Mouse (Mus musculus): ENCODE results near the gene Kcnn3. TPM values are rescaled to one million over a fixed set of nuclear protein-coding genes. Genes with fewer than 3 reads are reported as not detected.

The Kcnn3 gene
- polyA plus RNA-seq, 1 experiment from 2014 or later: 1.1 TPM

DNA sequence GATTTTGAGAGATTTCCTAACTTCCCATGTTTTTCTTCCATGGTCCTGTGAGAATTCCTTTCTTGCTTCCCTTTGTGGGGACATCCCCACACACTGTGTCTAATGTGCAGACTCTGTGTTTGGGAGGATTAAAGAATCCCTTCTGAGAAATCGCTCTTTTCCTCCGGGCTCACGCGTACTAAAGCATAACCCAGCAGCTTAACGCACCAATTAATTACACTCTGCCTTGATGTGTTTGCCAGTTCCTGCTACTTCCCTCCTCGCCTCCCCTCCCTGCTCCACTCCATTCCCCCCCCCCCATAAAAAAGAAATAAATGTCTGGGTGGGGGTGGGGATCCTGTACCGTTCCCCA, 1.5 kb downstream of the Kcnn3 start:
- peak overlapping the region; percentile 33 for H3K4me3 ChIP-seq (ENCODE audit: low read depth, low read length)
- H3K4me1 ChIP-seq (ENCODE audit: control insufficient read depth, insufficient read depth, low read length): no peaks in the 10 kb centered on the region
- no peak overlapping the region for H3K9ac ChIP-seq (replicated peaks; ENCODE audit: low read length)
- ATAC-seq (replicated peaks; ENCODE audit: insufficient number of reproducible peaks, low FRiP score, low TSS enrichment, low read depth): no peak
- peaks cover 8% of the 10 kb centered on the region for H3K27me3 ChIP-seq (ENCODE audit: control insufficient read depth, insufficient read depth, low read length)
- no peak for DNase-seq (ENCODE audit: low spot score)
- peaks cover 2% of the 10 kb centered on the region; the same call in 1 of the 2 replicates for H3K9me3 ChIP-seq (replicated peaks; ENCODE audit: control insufficient read depth, low read length)
- 7% methylated on average over 7 of the region's 7 CpGs for WGBS
- H3K27ac ChIP-seq (replicated peaks; ENCODE audit: low read depth, low read length): 0 out of 2 replicates have a peak overlapping the region, but pooled peaks have one; percentile 20
- no peaks in the 10 kb centered on the region for H3K36me3 ChIP-seq (replicated peaks; ENCODE audit: control insufficient read depth, insufficient read depth, low read depth, low read length)
- H3K4me2 ChIP-seq (ENCODE audit: low read depth, low read length): peak overlapping the region; percentile 76

DNA sequence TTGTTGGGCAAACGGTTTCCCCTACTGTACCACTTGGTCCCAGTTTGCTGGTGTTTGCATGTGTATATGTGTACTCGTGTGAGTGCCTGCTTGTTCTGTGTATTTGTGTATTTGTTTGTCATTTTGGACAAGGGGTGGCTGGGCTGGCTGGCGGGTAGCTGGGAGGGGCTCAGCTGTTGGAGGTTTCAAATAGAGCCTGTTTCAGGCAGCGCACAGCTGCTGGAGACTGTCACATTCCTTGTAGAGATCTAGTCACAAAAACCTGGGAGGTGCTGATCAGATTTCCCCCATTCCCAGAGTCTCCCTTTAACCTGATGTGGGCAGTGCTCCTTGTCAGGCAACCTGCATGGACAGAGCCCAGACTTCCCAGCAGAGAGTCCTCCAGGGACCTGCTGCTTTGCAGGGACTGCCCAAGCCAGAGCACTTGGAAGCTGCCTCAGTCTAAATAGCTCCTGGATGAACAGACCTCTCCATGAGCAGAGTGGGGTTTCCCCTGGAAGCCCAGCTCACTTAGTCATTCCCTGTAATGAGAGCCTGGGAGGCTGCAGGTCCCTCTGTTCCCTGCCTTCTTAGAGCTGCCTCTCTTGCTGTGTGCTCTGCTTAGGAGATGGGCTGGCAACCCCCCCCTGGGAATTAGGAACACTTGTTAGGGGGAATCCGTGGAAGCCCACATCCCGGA, 2.6 kb downstream of the Kcnn3 start:
- H3K36me3 ChIP-seq (replicated peaks; ENCODE audit: control insufficient read depth, insufficient read depth, low read depth, low read length): no peaks in the 10 kb centered on the region
- DNase-seq (ENCODE audit: low spot score) (peak; percentile 29), ATAC-seq (replicated peaks; ENCODE audit: insufficient number of reproducible peaks, low FRiP score, low TSS enrichment, low read depth) (0 out of 2 replicates have a peak, but pooled peaks have one; percentile 32)
- 33% methylated on average over 6 of the region's 6 CpGs for WGBS
- H3K4me2 ChIP-seq (ENCODE audit: low read depth, low read length): peak overlapping the region; percentile 76
- peaks cover 8% of the 10 kb centered on the region for H3K27me3 ChIP-seq (ENCODE audit: control insufficient read depth, insufficient read depth, low read length)
- no peak overlapping the region for H3K27ac ChIP-seq (replicated peaks; ENCODE audit: low read depth, low read length)
- H3K9ac ChIP-seq (replicated peaks; ENCODE audit: low read length): no peak overlapping the region
- H3K4me3 ChIP-seq (ENCODE audit: low read depth, low read length): no peak overlapping the region; the same call in 1 of the 2 replicates
- no peaks in the 10 kb centered on the region for H3K4me1 ChIP-seq (ENCODE audit: control insufficient read depth, insufficient read depth, low read length)
- no peaks in the 10 kb centered on the region for H3K9me3 ChIP-seq (replicated peaks; ENCODE audit: control insufficient read depth, low read length)

DNA sequence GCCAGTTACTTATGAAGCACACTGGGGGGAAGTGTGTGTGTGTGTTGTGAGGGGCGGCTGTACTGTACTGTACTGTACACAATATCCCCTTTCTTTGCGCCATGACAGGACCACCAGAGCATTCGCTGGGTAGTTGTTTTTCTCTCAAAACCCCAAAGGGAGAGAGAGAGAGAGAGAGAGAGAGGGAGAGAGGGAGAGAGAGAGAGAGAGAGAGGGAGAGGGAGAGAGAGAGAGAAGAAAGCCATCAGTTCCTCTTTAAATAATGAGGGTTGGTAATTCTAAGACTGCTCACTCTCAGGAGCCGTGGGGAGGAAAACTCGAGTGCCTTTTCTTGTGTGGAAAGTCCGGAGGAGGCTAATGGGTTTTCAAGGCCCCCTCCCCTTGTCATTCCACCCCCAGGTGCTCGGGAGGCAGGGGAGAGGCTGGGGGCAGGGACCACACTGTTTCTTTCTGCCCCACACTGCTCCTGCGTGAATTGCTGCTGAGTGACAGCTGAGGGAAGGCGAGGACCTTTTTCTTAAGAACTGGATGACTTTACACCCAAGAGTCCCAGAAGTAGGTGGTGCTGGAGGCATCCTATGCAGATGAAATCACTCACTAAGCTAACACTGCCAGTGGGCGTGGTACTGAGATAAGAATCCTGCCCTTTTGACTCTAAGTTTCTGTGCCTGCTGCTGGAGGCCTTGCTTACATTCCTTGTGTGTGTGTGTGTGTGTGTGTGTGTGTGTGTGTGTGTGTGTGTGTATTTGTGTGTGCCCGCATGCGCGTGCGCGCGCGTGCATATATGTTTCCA, 6.5 kb downstream of the Kcnn3 start:
- ATAC-seq (replicated peaks; ENCODE audit: insufficient number of reproducible peaks, low FRiP score, low TSS enrichment, low read depth): no peak
- Histone ChIP-seq H3K4me3 (ENCODE audit: low read depth, low read length) (no peak overlapping the region), H3K4me1 (ENCODE audit: control insufficient read depth, insufficient read depth, low read length) (no peaks in the 10 kb centered on the region), H3K4me2 (ENCODE audit: low read depth, low read length) (no peak overlapping the region), H3K27me3 (ENCODE audit: control insufficient read depth, insufficient read depth, low read length) (no peaks in the 10 kb centered on the region; the same call in 1 of the 2 replicates), H3K9me3 (replicated peaks; ENCODE audit: control insufficient read depth, low read length) (no peaks in the 10 kb centered on the region), H3K27ac (replicated peaks; ENCODE audit: low read depth, low read length) (no peak overlapping the region), H3K36me3 (replicated peaks; ENCODE audit: control insufficient read depth, insufficient read depth, low read depth, low read length) (no peaks in the 10 kb centered on the region), H3K9ac (replicated peaks; ENCODE audit: low read length) (no peak overlapping the region)
- no peak for DNase-seq (ENCODE audit: low spot score)
- 63% methylated on average over 17 of the region's 17 CpGs for WGBS

DNA sequence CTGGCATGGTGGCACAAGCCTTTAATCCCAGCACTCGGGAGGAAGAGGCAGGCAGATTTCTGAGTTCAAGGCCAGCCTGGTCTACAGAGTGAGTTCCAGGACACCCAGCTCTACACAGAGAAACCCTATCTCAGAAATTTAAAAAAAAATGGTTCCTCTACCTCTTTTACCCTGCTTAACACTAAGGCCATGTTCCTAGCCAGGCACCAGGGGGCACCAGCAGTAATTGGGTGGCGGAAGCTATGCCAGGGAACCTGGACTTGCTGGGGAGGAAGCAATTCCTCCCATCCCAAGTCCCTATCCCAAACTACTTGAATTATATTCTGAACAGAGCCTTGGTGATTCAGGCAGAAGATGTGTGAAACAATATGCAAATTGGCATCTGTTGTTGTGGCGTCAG, 9.8 kb downstream of the Kcnn3 start:
- 81% methylated on average over 3 of the region's 3 CpGs for WGBS
- Histone ChIP-seq H3K27me3 (ENCODE audit: control insufficient read depth, insufficient read depth, low read length) (no peaks in the 10 kb centered on the region), H3K27ac (replicated peaks; ENCODE audit: low read depth, low read length) (no peak overlapping the region), H3K4me1 (ENCODE audit: control insufficient read depth, insufficient read depth, low read length) (no peaks in the 10 kb centered on the region), H3K4me2 (ENCODE audit: low read depth, low read length) (no peak overlapping the region), H3K4me3 (ENCODE audit: low read depth, low read length) (no peak overlapping the region), H3K9ac (replicated peaks; ENCODE audit: low read length) (no peak overlapping the region), H3K9me3 (replicated peaks; ENCODE audit: control insufficient read depth, low read length) (no peaks in the 10 kb centered on the region), H3K36me3 (replicated peaks; ENCODE audit: control insufficient read depth, insufficient read depth, low read depth, low read length) (no peaks in the 10 kb centered on the region)
- DNase-seq (ENCODE audit: low spot score): no peak
- ATAC-seq (replicated peaks; ENCODE audit: insufficient number of reproducible peaks, low FRiP score, low TSS enrichment, low read depth): no peak

DNA sequence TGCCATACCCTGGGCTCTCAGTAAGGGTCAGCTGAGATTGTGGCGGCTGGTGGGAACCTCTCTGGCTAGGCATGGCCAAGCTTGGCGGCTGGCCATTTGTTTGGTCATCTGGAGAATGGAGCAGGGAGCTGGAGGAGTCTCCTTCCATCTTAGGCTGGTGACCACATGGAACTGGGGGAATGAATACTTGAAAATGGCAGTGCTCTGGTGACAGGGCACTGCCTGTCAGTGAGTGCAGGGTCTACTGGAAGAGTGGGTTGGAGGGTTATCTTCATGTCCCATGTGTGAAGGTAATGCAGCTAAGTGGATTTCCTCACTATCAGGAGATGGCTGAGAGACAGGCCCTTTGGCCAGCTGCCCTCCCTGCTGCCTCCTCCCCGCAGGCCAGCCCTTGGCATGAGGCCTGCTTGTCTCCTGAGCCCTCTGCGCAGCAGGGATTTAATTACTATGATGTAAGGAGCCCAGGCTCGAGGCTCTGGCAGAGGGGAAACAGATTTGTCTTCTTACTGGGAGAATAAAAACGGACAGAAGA, 14.7 kb downstream of the Kcnn3 start:
- H3K9ac ChIP-seq (replicated peaks; ENCODE audit: low read length): no peak overlapping the region
- ATAC-seq (replicated peaks; ENCODE audit: insufficient number of reproducible peaks, low FRiP score, low TSS enrichment, low read depth) (no peak), DNase-seq (ENCODE audit: low spot score) (no peak)
- no peak overlapping the region for H3K4me3 ChIP-seq (ENCODE audit: low read depth, low read length)
- H3K4me1 ChIP-seq (ENCODE audit: control insufficient read depth, insufficient read depth, low read length): no peaks in the 10 kb centered on the region
- no peaks in the 10 kb centered on the region for H3K9me3 ChIP-seq (replicated peaks; ENCODE audit: control insufficient read depth, low read length)
- H3K27me3 ChIP-seq (ENCODE audit: control insufficient read depth, insufficient read depth, low read length): no peaks in the 10 kb centered on the region
- no peaks in the 10 kb centered on the region for H3K36me3 ChIP-seq (replicated peaks; ENCODE audit: control insufficient read depth, insufficient read depth, low read depth, low read length)
- WGBS: 50% methylated on average over 6 of the region's 6 CpGs
- H3K27ac ChIP-seq (replicated peaks; ENCODE audit: low read depth, low read length): no peak overlapping the region
- H3K4me2 ChIP-seq (ENCODE audit: low read depth, low read length): no peak overlapping the region

DNA sequence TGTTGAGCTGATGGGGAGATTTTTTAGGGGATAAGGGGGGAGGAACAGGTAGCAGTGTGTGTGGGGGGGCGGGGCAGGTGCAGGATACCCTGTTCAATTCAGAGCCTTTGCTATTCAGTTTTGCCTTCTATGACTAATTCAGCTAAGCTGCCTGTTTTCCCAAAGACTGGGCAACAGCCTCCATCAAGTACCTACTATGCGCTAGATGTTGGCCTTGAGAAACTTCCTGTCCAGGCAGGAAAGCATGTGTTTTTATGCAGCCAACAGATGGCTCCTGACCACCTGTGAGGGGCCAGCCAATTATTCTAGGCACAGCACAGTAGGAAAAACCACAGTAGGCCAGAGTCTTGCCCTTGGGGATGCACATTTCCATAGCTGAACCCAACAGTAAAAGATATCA, 15.2 kb downstream of the Kcnn3 start:
- ATAC-seq (replicated peaks; ENCODE audit: insufficient number of reproducible peaks, low FRiP score, low TSS enrichment, low read depth) (no peak), DNase-seq (ENCODE audit: low spot score) (no peak)
- H3K4me2 ChIP-seq (ENCODE audit: low read depth, low read length): no peak overlapping the region
- no peak overlapping the region for H3K27ac ChIP-seq (replicated peaks; ENCODE audit: low read depth, low read length)
- H3K9ac ChIP-seq (replicated peaks; ENCODE audit: low read length): no peak overlapping the region
- H3K27me3 ChIP-seq (ENCODE audit: control insufficient read depth, insufficient read depth, low read length): no peaks in the 10 kb centered on the region
- H3K4me1 ChIP-seq (ENCODE audit: control insufficient read depth, insufficient read depth, low read length): no peaks in the 10 kb centered on the region
- H3K36me3 ChIP-seq (replicated peaks; ENCODE audit: control insufficient read depth, insufficient read depth, low read depth, low read length): no peaks in the 10 kb centered on the region
- WGBS: 92% methylated on average over 2 of the region's 2 CpGs
- no peak overlapping the region for H3K4me3 ChIP-seq (ENCODE audit: low read depth, low read length)
- no peaks in the 10 kb centered on the region for H3K9me3 ChIP-seq (replicated peaks; ENCODE audit: control insufficient read depth, low read length)

DNA sequence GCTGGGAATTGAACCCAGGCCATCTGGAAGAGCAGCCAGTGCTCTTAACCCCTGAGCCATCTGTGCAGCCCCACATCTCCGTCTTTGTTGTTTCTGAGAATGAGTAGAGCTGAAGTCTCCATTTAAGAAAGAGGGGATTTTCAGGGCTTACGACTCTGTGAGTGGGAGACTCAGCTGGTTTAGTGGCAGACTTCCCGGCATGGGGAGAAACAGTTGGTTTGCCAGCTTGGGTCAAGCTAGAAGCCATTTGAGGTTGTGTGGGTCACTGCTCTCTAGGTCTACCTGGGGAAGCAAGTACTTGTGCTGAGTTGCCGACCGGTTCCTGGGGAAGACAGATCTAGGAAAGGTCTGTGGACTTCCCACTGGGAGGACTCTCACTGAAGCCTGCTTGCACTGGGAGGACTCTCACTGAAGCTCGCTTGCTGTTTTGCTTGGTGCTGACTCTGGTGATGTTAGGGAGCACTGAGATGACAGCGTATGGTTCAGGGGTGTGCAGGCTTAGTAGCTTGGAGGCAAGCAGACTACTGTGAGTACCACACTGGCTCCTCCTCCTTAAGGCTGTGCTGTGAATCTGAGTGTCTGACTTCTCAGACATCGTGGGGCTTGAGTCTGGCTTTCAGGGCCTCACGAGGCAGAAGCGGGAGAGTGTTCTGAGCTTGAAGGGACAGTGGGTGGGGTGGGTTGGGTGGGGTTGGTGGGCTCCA, 19.2 kb downstream of the Kcnn3 start:
- no peaks in the 10 kb centered on the region for H3K27me3 ChIP-seq (ENCODE audit: control insufficient read depth, insufficient read depth, low read length)
- H3K36me3 ChIP-seq (replicated peaks; ENCODE audit: control insufficient read depth, insufficient read depth, low read depth, low read length): no peaks in the 10 kb centered on the region
- no peak overlapping the region for H3K9ac ChIP-seq (replicated peaks; ENCODE audit: low read length)
- no peak overlapping the region for H3K4me2 ChIP-seq (ENCODE audit: low read depth, low read length)
- 86% methylated on average over 10 of the region's 10 CpGs for WGBS
- DNase-seq (ENCODE audit: low spot score): no peak
- H3K4me3 ChIP-seq (ENCODE audit: low read depth, low read length): no peak overlapping the region
- no peak overlapping the region for H3K27ac ChIP-seq (replicated peaks; ENCODE audit: low read depth, low read length)
- no peaks in the 10 kb centered on the region for H3K4me1 ChIP-seq (ENCODE audit: control insufficient read depth, insufficient read depth, low read length)
- H3K9me3 ChIP-seq (replicated peaks; ENCODE audit: control insufficient read depth, low read length): no peaks in the 10 kb centered on the region
- no peak for ATAC-seq (replicated peaks; ENCODE audit: insufficient number of reproducible peaks, low FRiP score, low TSS enrichment, low read depth)
